ENCODE assay signal across 10 mouse cellular contexts in the genomic region with DNA sequence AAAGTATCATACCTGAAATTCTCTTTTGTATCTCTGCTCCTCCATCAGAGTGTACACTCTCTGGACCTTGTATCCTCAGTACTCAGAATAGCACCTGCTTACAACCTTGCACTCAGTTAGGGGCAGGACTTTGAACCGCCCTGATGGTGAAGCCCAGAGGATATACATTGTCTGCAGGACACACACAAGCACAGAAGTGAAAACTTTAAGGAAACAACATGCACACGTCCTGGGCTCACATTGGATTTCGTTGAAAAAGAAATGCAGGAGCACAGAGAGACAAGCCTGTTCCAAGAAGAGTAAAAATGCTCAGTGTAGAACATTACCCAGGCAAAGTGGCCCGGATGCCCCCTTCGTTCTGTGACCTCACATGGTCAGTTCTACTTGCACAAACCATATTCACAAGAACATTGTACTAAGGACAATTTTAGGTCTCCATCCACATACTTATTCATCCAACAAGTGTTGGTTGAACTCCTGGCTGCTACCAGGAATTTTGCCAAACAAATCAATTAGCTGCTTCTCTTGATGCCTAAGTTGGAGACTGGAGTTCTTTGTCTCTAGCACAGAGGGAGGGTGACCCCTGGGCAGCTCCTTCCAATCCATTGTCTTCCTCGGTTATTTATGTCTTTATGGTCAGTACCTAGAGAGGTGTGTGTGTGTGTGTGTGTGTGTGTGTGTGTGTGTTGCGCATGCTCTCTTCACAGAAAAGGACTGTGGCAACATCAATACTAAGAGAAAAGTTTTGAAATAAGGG. TPM values are rescaled to one million over a fixed set of nuclear protein-coding genes. Genes with fewer than 3 reads are reported as not detected.
DNase-seq lines count a peak whose midpoint lies in the region; ATAC-seq lines count a peak whose summit lies in the region.
"Had no signal": no experiment of that assay in that cellular context is flagged by ENCODE, and none has a peak within 500 bp of the region (broad histone marks: within the 10 kb centered on the region; RNA-seq: fewer than 3 reads in every experiment).

No protein-coding gene starts in this region.

- DNase-seq in heart, embryonic 10.5 days (ENCODE audit: low spot score): no peak
- DNase-seq in heart, adult 8-10 months (ENCODE audit: low spot score): no peak
- no peak for DNase-seq in thymus, postnatal 4 days
- no peak for DNase-seq in right cerebral cortex, postnatal 36 days (ENCODE audit: low spot score in 2 of 2)
- DNase-seq: gastrocnemius, postnatal 10 days had no signal

- H3K27me3 ChIP-seq in heart, embryonic 10.5 days (ENCODE audit: insufficient read depth, poor library complexity, severe bottlenecking): no peaks in the 10 kb centered on the region
- peaks cover 22% of the 10 kb centered on the region for H3K27me3 ChIP-seq in midbrain, embryonic 13.5 days
- H3K27me3 ChIP-seq in midbrain, embryonic 16.5 days (ENCODE audit: control insufficient read depth, insufficient read depth, low read depth, low read length): peaks cover 7% of the 10 kb centered on the region
- no peaks in the 10 kb centered on the region for H3K27me3 ChIP-seq in intestine, embryonic 16.5 days (replicated peaks; ENCODE audit: control insufficient read depth, insufficient read depth, low read length)
- H3K27me3 ChIP-seq in stomach, embryonic 16.5 days (ENCODE audit: control insufficient read depth, insufficient read depth, low read length): no peaks in the 10 kb centered on the region
- H3K27me3 ChIP-seq: limb, embryonic 15.5 days had no signal

- peak overlapping the region; percentile 95; the same call in 1 of the 2 replicates for H3K27ac ChIP-seq in heart, embryonic 10.5 days
- no peak overlapping the region for H3K27ac ChIP-seq in midbrain, embryonic 13.5 days
- no peak overlapping the region for H3K27ac ChIP-seq in midbrain, embryonic 16.5 days (ENCODE audit: low read length)
- 0 out of 2 replicates have a peak overlapping the region, but pooled peaks have one; percentile 15 for H3K27ac ChIP-seq in intestine, embryonic 16.5 days (ENCODE audit: low read length)
- no peak overlapping the region for H3K27ac ChIP-seq in stomach, embryonic 16.5 days (ENCODE audit: low read length)

- 46% methylated on average over 7 of the region's 7 CpGs for WGBS in heart, embryonic 10.5 days
- WGBS in midbrain, embryonic 13.5 days: 19% methylated on average over 7 of the region's 7 CpGs
- 18% methylated on average over 7 of the region's 7 CpGs for whole genome bisulfite sequencing in midbrain, embryonic 16.5 days
- WGBS in intestine, embryonic 16.5 days: 37% methylated on average over 7 of the region's 7 CpGs
- WGBS in stomach, embryonic 16.5 days: 39% methylated on average over 7 of the region's 7 CpGs

- peaks cover 37% of the 10 kb centered on the region for H3K4me1 ChIP-seq in heart, embryonic 10.5 days
- peaks cover 37% of the 10 kb centered on the region for H3K4me1 ChIP-seq in midbrain, embryonic 13.5 days (replicated peaks)
- peaks cover 7% of the 10 kb centered on the region; the same call in 1 of the 2 replicates for H3K4me1 ChIP-seq in midbrain, embryonic 16.5 days (ENCODE audit: control insufficient read depth, insufficient read depth, low read length)
- peaks cover 24% of the 10 kb centered on the region for H3K4me1 ChIP-seq in intestine, embryonic 16.5 days (ENCODE audit: control insufficient read depth, insufficient read depth, low read length)
- H3K4me1 ChIP-seq in stomach, embryonic 16.5 days (ENCODE audit: control insufficient read depth, insufficient read depth, low read length): peaks cover 25% of the 10 kb centered on the region

- no peak overlapping the region for H3K9ac ChIP-seq in midbrain, embryonic 13.5 days (replicated peaks)
- no peak overlapping the region for H3K9ac ChIP-seq in midbrain, embryonic 16.5 days (ENCODE audit: low read depth, low read length)
- H3K9ac ChIP-seq in intestine, embryonic 16.5 days (ENCODE audit: low read depth, low read length): 0 out of 2 replicates have a peak overlapping the region, but pooled peaks have one; percentile 1
- no peak overlapping the region for H3K9ac ChIP-seq in stomach, embryonic 16.5 days (ENCODE audit: low read length)

- peaks cover 11% of the 10 kb centered on the region; the same call in 1 of the 2 replicates for H3K36me3 ChIP-seq in heart, embryonic 10.5 days
- no peaks in the 10 kb centered on the region for H3K36me3 ChIP-seq in midbrain, embryonic 13.5 days
- H3K36me3 ChIP-seq in midbrain, embryonic 16.5 days (ENCODE audit: control insufficient read depth, insufficient read depth, low read length): no peaks in the 10 kb centered on the region
- H3K36me3 ChIP-seq in intestine, embryonic 16.5 days (ENCODE audit: control insufficient read depth, insufficient read depth, low read length): 0 out of 2 replicates have a peak, but pooled peaks cover 3% of the 10 kb centered on the region
- no peaks in the 10 kb centered on the region; the same call in 1 of the 2 replicates for H3K36me3 ChIP-seq in stomach, embryonic 16.5 days (ENCODE audit: control insufficient read depth, insufficient read depth, low read length)

- no peak for ATAC-seq in midbrain, embryonic 13.5 days
- no peak for ATAC-seq in midbrain, embryonic 16.5 days
- peak; percentile 64 for ATAC-seq in intestine, embryonic 16.5 days
- ATAC-seq in stomach, embryonic 16.5 days (ENCODE audit: insufficient read depth, low FRiP score): no peak

- H3K4me3 ChIP-seq in heart, embryonic 10.5 days: peak overlapping the region; percentile 77
- no peak overlapping the region for H3K4me3 ChIP-seq in midbrain, embryonic 13.5 days (replicated peaks)
- no peak overlapping the region for H3K4me3 ChIP-seq in midbrain, embryonic 16.5 days (ENCODE audit: low read depth, low read length)
- H3K4me3 ChIP-seq in intestine, embryonic 16.5 days (ENCODE audit: low read length): no peak overlapping the region
- no peak overlapping the region for H3K4me3 ChIP-seq in stomach, embryonic 16.5 days (replicated peaks; ENCODE audit: low read length)

- H3K9me3 ChIP-seq in heart, embryonic 10.5 days: no peaks in the 10 kb centered on the region
- no peaks in the 10 kb centered on the region for H3K9me3 ChIP-seq in midbrain, embryonic 13.5 days
- no peaks in the 10 kb centered on the region for H3K9me3 ChIP-seq in midbrain, embryonic 16.5 days (replicated peaks; ENCODE audit: control insufficient read depth, low read length, poor library complexity, severe bottlenecking)
- no peaks in the 10 kb centered on the region for H3K9me3 ChIP-seq in intestine, embryonic 16.5 days (ENCODE audit: control insufficient read depth, low read length)
- no peaks in the 10 kb centered on the region for H3K9me3 ChIP-seq in stomach, embryonic 16.5 days (replicated peaks; ENCODE audit: control insufficient read depth, low read length)
- H3K9me3 ChIP-seq: limb, embryonic 15.5 days had no signal

- H3K4me2 ChIP-seq in midbrain, embryonic 13.5 days (replicated peaks): peak overlapping the region; percentile 79; the same call in 1 of the 2 replicates
- H3K4me2 ChIP-seq in midbrain, embryonic 16.5 days (ENCODE audit: low read length): no peak overlapping the region
- peak overlapping the region; percentile 81 for H3K4me2 ChIP-seq in intestine, embryonic 16.5 days (ENCODE audit: low read depth, low read length)
- peak overlapping the region; percentile 88 for H3K4me2 ChIP-seq in stomach, embryonic 16.5 days (ENCODE audit: low read depth, low read length)

RNA-seq across cellular contexts. Expression of gene Cdca7, which starts 1.2 kb away (rescaled TPM):
- 72.0 and 119 TPM in 2 replicates for polyA plus RNA-seq in heart, embryonic 10.5 days (2016; fragmentation: Nextera tagmentation; extraction: Ambion mirVana)
- total RNA-seq in heart, adult 8-10 months (2022): 1 to 10 TPM in 3 of 4 experiments, under 1 TPM in 1; 1.00 to 3.1 (median 1.2) TPM
- 55.0 and 64.8 TPM in 2 replicates for polyA plus RNA-seq in midbrain, embryonic 13.5 days (2015; fragmentation: Nextera tagmentation; extraction: Ambion mirVana)
- 14.2 and 21.5 TPM in 2 replicates for polyA plus RNA-seq in midbrain, embryonic 16.5 days (2015; fragmentation: Nextera tagmentation; extraction: Ambion mirVana)
- 94.9 and 111 TPM in 2 replicates for polyA plus RNA-seq in intestine, embryonic 16.5 days (2015; fragmentation: Nextera tagmentation; extraction: Ambion mirVana)
- 112 and 114 TPM in 2 replicates for polyA plus RNA-seq in stomach, embryonic 16.5 days (2015; fragmentation: Nextera tagmentation; extraction: Ambion mirVana)

Comparison
In these comparisons a context has a peak if more than half of its experiments do, and no peak if none do; other contexts are left out.
1. H3K27ac ChIP-seq: peak in heart, embryonic 10.5 days (single experiment) and intestine, embryonic 16.5 days (single experiment); none in midbrain, embryonic 13.5 days (single experiment), midbrain, embryonic 16.5 days (single experiment) and stomach, embryonic 16.5 days (single experiment).